Mouse (Mus musculus) frontal cortex, postnatal 14 days (tissue): ENCODE measurements around the gene Rhou.

Source experiments
- DNase-seq, 2 experiments: peaks; one replicate each; pipeline ENCODE4 v3.0.0; 2022; ENCODE audit warnings: low spot score in 2 of 2

Gene Rhou

DNA sequence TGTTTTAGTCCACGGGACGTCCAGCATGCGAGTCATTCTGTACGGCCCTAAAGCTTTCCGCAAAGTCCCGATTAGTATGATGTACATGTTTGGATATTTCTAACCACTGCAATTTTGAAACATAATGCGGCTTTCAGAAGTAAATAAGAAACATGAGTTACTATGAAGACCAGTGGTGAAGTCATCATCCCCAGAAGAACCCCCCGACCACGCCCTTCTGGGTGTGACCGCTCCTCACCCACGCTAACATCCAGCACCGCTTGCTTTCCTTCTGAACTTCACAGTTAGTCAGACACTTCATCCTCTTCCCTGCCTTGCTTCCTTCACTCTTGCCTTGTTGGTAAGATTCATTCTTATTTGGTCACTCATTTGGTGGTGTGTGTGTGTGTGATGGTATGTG, 4.2 kb upstream of the Rhou start:
- no peak for DNase-seq

- no peak for DNase-seq
These were observed 2.2 kb upstream of the Rhou start for GRCm38 (mm10) chr8:123651390-123652098.

GRCm38 (mm10) chr8:123652641-123653040, 1.1 kb upstream of the Rhou start:
- no peak for DNase-seq

GRCm38 (mm10) chr8:123653994-123654569, 353 bp downstream of the Rhou start:
- DNase-seq = peak in 1 of 2 experiments; percentile 30

GRCm38 (mm10) chr8:123654763-123655162, 1.0 kb downstream of the Rhou start:
- DNase-seq = no peak

GRCm38 (mm10) chr8:123655351-123655779, 1.6 kb downstream of the Rhou start:
- DNase-seq = no peak

- DNase-seq = no peak
These were observed 4.1 kb downstream of the Rhou start for GRCm38 (mm10) chr8:123657826-123658225.

DNA sequence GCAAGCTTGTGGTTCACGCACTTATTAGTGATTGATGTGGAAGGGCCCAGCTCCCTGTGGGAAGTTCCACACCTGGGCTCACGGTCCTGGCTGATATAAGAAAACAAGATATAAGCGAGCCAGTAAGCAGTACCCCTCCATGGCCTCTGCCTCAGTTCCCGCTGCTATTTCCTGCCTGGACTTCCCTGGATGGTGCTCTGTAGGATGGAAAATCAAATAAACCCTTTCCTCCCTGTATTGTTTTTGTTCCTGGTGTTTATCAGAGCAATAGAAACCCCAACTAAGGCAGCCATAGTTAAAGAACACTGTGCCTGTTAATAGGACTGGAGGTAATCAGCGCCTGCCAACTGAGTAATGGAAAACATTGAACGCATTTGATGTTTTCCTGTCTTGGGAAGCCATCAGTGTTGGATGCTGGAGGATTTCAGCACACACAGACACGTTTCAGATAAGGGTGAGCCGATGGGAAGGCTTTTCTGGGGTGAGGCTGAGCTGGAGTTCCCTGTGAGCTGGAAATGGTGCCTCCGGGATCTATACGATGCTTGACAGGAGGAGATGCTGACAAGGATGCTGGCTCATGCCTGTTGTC, 5.8 kb downstream of the Rhou start:
- DNase-seq = no peak

DNA sequence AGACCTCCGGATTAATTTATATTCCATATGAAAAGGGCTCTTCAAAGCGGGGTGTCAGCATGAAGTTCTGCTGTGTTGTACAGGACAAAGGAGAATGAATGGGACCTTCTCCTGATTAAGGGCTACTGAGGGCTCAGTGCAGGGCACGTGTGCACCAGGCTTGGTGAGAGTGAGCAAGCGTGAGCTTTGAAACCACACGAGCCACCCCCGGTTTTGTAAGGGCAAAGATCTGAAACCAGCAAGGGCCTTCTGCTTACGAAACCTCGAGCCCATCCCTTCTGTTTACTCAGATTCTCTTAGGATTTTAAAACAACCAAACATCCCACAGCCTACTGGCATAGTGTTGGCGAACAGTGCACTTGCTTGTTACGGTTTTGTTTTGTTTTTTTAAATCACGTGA, 7.8 kb downstream of the Rhou start:
- no peak for DNase-seq

- no peak for DNase-seq
These were observed 11.9 kb downstream of the Rhou start for GRCm38 (mm10) chr8:123665580-123665979.

DNA sequence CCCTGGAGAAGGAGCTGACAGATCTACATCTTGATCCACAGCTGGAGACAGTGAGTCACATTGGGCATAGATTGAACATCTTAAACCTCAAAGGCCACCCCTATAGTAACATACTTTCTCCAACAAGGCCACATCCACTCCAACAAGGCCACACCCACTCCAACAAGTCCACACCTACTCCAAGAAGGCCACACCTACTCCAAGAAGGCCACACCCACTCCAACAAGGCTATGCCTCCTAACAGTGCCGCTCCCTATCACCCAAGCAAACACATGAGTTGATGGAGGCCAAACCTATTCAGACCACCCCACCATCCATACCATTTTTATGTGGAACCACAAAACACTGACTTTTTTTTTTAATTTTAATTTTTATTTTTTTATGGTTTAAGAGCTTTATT, 13.1 kb downstream of the Rhou start:
- no peak for DNase-seq

GRCm38 (mm10) chr8:123668681-123669080, 15.0 kb downstream of the Rhou start:
- no peak for DNase-seq

DNA sequence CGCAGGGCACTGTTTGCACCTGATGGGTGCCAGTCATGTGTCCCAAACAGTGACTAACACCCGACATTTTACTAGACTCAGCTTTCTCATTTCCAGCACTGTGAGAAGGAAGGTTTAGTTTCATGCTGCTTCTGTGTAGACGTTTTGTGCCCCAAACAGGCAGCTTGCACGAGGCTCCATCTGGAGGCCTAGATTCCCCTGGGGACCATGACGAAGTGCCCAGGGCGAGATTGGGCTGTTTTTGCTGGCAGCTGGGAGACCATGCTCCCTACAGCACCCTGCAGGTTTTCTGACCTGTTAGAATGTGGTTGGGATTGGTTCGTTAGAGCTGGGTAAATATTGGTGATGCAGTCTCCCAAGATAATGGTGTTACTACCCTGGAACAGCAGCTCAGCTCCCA, 17.0 kb downstream of the Rhou start:
- DNase-seq = no peak

- DNase-seq = no peak
These were observed 17.7 kb downstream of the Rhou start for GRCm38 (mm10) chr8:123671454-123671853.

DNA sequence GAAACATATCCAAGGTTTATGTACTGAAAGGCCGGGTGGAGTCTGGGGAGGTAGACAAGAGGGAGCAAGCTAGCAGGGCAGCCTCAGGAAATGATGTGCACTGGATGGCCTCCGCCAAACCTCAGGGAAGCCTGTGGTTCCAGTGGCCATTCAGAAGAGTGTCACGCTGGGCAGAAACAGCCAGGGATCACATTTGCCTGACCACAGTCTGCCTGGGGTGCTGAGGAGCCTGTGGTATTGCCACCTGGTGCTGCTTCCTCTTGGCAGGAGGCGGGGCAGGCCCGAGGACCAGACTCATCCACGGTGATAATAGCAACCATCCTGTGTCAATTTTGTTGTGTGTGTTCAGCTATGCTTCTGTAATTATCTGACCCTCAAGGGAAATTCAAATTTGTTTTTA, 18.9 kb downstream of the Rhou start:
- no peak for DNase-seq

GRCm38 (mm10) chr8:123675611-123676010, 21.9 kb downstream of the Rhou start:
- no peak for DNase-seq

DNA sequence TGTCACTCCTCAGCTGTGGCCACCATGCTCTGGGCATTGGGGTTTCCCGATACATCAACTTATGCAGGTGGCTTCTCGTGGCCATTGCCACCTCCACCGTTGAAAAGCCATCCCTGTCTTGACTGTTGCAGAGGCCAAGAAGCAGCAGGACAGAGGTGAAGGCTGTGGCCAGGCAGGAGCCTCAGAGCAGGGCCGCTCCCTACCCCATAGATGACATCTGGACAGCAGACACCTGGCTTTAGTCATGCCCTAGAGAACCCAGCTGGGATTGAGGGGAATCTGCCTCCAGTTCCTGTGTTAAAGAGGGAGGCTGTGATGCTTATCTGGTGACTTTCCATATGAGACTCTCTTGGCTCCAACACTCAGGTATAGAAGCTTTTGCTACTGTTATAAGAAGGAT, 24.7 kb downstream of the Rhou start:
- no peak for DNase-seq

GRCm38 (mm10) chr8:123682073-123682761, 28.5 kb downstream of the Rhou start:
- DNase-seq = no peak

GRCm38 (mm10) chr8:123683321-123683720, 29.6 kb downstream of the Rhou start:
- DNase-seq = no peak

GRCm38 (mm10) chr8:123684806-123685205, 31.1 kb downstream of the Rhou start:
- no peak for DNase-seq

DNA sequence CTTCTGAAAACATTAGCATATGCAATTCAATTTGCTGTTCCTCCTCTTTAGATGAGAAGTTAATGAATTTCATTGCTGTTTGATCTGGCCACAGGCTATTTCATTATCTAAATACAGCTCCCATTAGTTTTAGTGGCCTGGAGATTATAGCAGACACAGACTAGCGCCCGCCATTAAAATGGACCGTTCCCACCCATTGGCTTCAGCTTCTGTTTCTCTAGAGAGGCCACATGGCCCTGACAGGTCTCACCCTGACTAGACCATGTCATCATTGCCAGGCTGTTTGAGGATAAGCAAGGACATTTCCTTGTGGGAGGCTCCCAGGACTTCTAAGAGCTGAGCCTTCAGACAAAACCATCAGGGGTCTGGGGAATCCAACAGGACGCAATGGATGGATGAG, 31.7 kb downstream of the Rhou start:
- DNase-seq = no peak

- no peak for DNase-seq
These were observed 34.1 kb downstream of the Rhou start for GRCm38 (mm10) chr8:123687826-123688225.
